Mouse (Mus musculus) heart, embryonic 11.5 days (tissue): ENCODE measurements around the gene Tmem254c. TPM values are rescaled to one million over a fixed set of nuclear protein-coding genes. Genes with fewer than 3 reads are reported as not detected.
"Not testable (repeated sequence)": the region's sequence is repeated elsewhere in the genome, so short reads cannot be mapped to it uniquely, and the experiment has no call there.

ENCODE experiments used
- ATAC-seq: fragments of 200-750 bp; cut with Nextera tagmentation; replicated peaks from 2 replicates; pipeline ENCODE4 v1.8.0; 2017; ENCODE audit warnings: moderate library complexity; ENCODE audit not compliant: insufficient number of reproducible peaks, low FRiP score, low TSS enrichment
- H3K27ac ChIP-seq: fragments of 300-500 bp; sonication (generic); 2 replicates; pipeline ENCODE4 v1.5.1; 2014; ENCODE audit warnings: mild to moderate bottlenecking, low read depth, low read length
- H3K27me3 ChIP-seq: fragments of 300-500 bp; sonication (generic); 2 replicates; pipeline ENCODE4 v1.6.1; 2014; ENCODE audit warnings: mild to moderate bottlenecking, low read length, mixed read lengths; ENCODE audit not compliant: control insufficient read depth, insufficient read depth
- H3K36me3 ChIP-seq: fragments of 300-500 bp; sonication (generic); 2 replicates; pipeline ENCODE4 v1.6.1; 2014; ENCODE audit warnings: mild to moderate bottlenecking, low read length, moderate library complexity, mixed read lengths; ENCODE audit not compliant: control insufficient read depth, insufficient read depth
- H3K4me1 ChIP-seq: fragments of 300-500 bp; sonication (generic); 2 replicates; pipeline ENCODE4 v1.6.1; 2014; ENCODE audit warnings: low read length; ENCODE audit not compliant: control insufficient read depth, insufficient read depth
- H3K4me2 ChIP-seq: fragments of 300-500 bp; sonication (generic); 2 replicates; pipeline ENCODE4 v1.6.1; 2014; ENCODE audit warnings: mild to moderate bottlenecking, moderate library complexity
- H3K4me3 ChIP-seq: fragments of 300-500 bp; sonication (generic); 2 replicates; pipeline ENCODE4 v1.5.1; 2014; ENCODE audit warnings: low read depth, low read length
- H3K9ac ChIP-seq: fragments of 300-500 bp; sonication (generic); 2 replicates; pipeline ENCODE4 v1.6.1; 2014; ENCODE audit warnings: mild to moderate bottlenecking, low read depth, low read length, moderate library complexity
- H3K9me3 ChIP-seq: fragments of 300-500 bp; sonication (generic); replicated peaks from 2 replicates; pipeline ENCODE4 v1.6.1; 2016; ENCODE audit warnings: low read length; ENCODE audit not compliant: control insufficient read depth
- WGBS: fragments of 180-500 bp; shearing (Covaris S2); extraction: QIAGEN DNeasy Blood & Tissue Kit; methylation state at CpG from one replicate; pipeline ENCODE4 v1.1.7; 2014; ENCODE audit not compliant: insufficient replicate concordance; 5-methylcytosine and 5-hydroxymethylcytosine counted together
- polyA plus RNA-seq: library from polyadenylated mRNA; unstranded; fragments of >200 nt; fragmentation: Nextera tagmentation; extraction: Ambion mirVana; gene quantifications from 2 replicates; pipeline ENCODE4 v1.2.1, GENCODE M21; 2014

Tmem254c gene
- polyA plus RNA-seq: 27.6 and 30.8 TPM in 2 replicates

- ATAC-seq, H3K4me3 ChIP-seq, H3K36me3 ChIP-seq, H3K4me1 ChIP-seq, H3K9ac ChIP-seq, H3K4me2 ChIP-seq, H3K27ac ChIP-seq, H3K27me3 ChIP-seq, H3K9me3 ChIP-seq: not testable (repeated sequence)
- WGBS: no CpG with 5 or more reads among the region's 10 CpGs
Measured at GRCm38 (mm10) chr14:26067325-26067633, at the start of gene Tmem254c. Gene Tmem254c (minus strand): TSS chr14:26067355.

GRCm38 (mm10) chr14:26097622-26098021 lies 30.5 kb upstream of the Tmem254c start:
- not testable (repeated sequence) for H3K27ac ChIP-seq, H3K36me3 ChIP-seq, H3K4me3 ChIP-seq, H3K9me3 ChIP-seq, H3K9ac ChIP-seq, ATAC-seq, H3K27me3 ChIP-seq, H3K4me1 ChIP-seq, H3K4me2 ChIP-seq
- WGBS: no CpG with 5 or more reads among the region's 3 CpGs

- not testable (repeated sequence) for H3K27me3 ChIP-seq, H3K9me3 ChIP-seq, H3K9ac ChIP-seq, H3K36me3 ChIP-seq, ATAC-seq, H3K4me3 ChIP-seq, H3K4me2 ChIP-seq, H3K4me1 ChIP-seq, H3K27ac ChIP-seq
- no CpG with 5 or more reads among the region's 1 CpGs for WGBS
Measured at GRCm38 (mm10) chr14:26081997-26082396, 14.8 kb upstream of the Tmem254c start, which contains the start of gene Cphx3. Gene Cphx3 (plus strand): TSS chr14:26082297.

GRCm38 (mm10) chr14:26081216-26081615 lies 14.1 kb upstream of the Tmem254c start, which contains the start of gene Cphx2:
Gene Cphx2 (plus strand): TSS chr14:26081516.
- not testable (repeated sequence) for H3K36me3 ChIP-seq, H3K9me3 ChIP-seq, H3K4me2 ChIP-seq, H3K27me3 ChIP-seq, H3K27ac ChIP-seq, H3K9ac ChIP-seq, ATAC-seq, H3K4me1 ChIP-seq, H3K4me3 ChIP-seq
- WGBS: no CpG with 5 or more reads among the region's 6 CpGs

GRCm38 (mm10) chr14:26076620-26077390 lies 9.7 kb upstream of the Tmem254c start:
- H3K4me1 ChIP-seq, H3K9ac ChIP-seq, H3K4me2 ChIP-seq, H3K9me3 ChIP-seq, H3K36me3 ChIP-seq, H3K4me3 ChIP-seq, H3K27me3 ChIP-seq, ATAC-seq, H3K27ac ChIP-seq: not testable (repeated sequence)
- no CpG with 5 or more reads among the region's 5 CpGs for WGBS

GRCm38 (mm10) chr14:26066574-26067324 lies 406 bp downstream of the Tmem254c start:
- not testable (repeated sequence) for H3K4me3 ChIP-seq, ATAC-seq
- no CpG with 5 or more reads among the region's 44 CpGs for WGBS

GRCm38 (mm10) chr14:26059362-26059761 lies 7.8 kb downstream of the Tmem254c start:
- not testable (repeated sequence) for H3K9me3 ChIP-seq, H3K9ac ChIP-seq, ATAC-seq, H3K4me2 ChIP-seq, H3K36me3 ChIP-seq, H3K27ac ChIP-seq, H3K4me1 ChIP-seq, H3K27me3 ChIP-seq, H3K4me3 ChIP-seq
- WGBS: no CpG with 5 or more reads among the region's 6 CpGs

More at GRCm38 (mm10) chr14:26066574-26067324, 406 bp downstream of the Tmem254c start:
- H3K9me3 ChIP-seq, H3K4me1 ChIP-seq, H3K36me3 ChIP-seq, H3K27me3 ChIP-seq, H3K9ac ChIP-seq, H3K27ac ChIP-seq, H3K4me2 ChIP-seq: not testable (repeated sequence)

- H3K27ac ChIP-seq, H3K4me3 ChIP-seq, ATAC-seq, H3K9me3 ChIP-seq, H3K36me3 ChIP-seq, H3K9ac ChIP-seq, H3K27me3 ChIP-seq, H3K4me1 ChIP-seq, H3K4me2 ChIP-seq: not testable (repeated sequence)
- no CpG with 5 or more reads among the region's 3 CpGs for WGBS
Measured at GRCm38 (mm10) chr14:26058184-26058583, 9.0 kb downstream of the Tmem254c start.
